23 mouse cellular contexts compared by ENCODE assay signal in genomic region chr13:91928605-91929389, GRCm38 (mm10). TPM values are rescaled to one million over a fixed set of nuclear protein-coding genes. Genes with fewer than 3 reads are reported as not detected.
DNase-seq lines count a peak whose midpoint lies in the region; ATAC-seq and TF ChIP-seq lines count a peak whose summit lies in the region.
"Had no signal": no experiment of that assay in that cellular context is flagged by ENCODE, and none has a peak within 500 bp of the region (broad histone marks: within the 10 kb centered on the region; RNA-seq: fewer than 3 reads in every experiment).

No protein-coding gene starts in this region.

- H3K27ac ChIP-seq in intestine, postnatal 0 days (ENCODE audit: low read depth, low read length): no peak overlapping the region
- no peak overlapping the region for H3K27ac ChIP-seq in intestine, embryonic 15.5 days
- H3K27ac ChIP-seq in lung, postnatal 0 days (ENCODE audit: low read length): no peak overlapping the region
- H3K27ac ChIP-seq in MEL (ENCODE audit: control insufficient read depth, low read depth, low read length): no peak overlapping the region
- no peak overlapping the region for H3K27ac ChIP-seq in kidney, embryonic 14.5 days (ENCODE audit: low read depth, low read length)
- H3K27ac ChIP-seq: embryonic facial prominence, embryonic 13.5 days; limb, embryonic 12.5 days; stomach, embryonic 15.5 days had no signal

- H3K36me3 ChIP-seq in intestine, postnatal 0 days (ENCODE audit: control insufficient read depth, insufficient read depth): no peaks in the 10 kb centered on the region
- no peaks in the 10 kb centered on the region for H3K36me3 ChIP-seq in intestine, embryonic 15.5 days
- no peaks in the 10 kb centered on the region for H3K36me3 ChIP-seq in lung, postnatal 0 days (ENCODE audit: insufficient read depth, low read length)
- H3K36me3 ChIP-seq in MEL (ENCODE audit: control insufficient read depth in 1 of 2, insufficient read depth in 2 of 2, low read length in 2 of 2): no peaks in the 10 kb centered on the region
- H3K36me3 ChIP-seq in splenic B cell, adult 2 months (ENCODE audit: control insufficient read depth, insufficient read depth, low read length, poor library complexity, severe bottlenecking): no peaks in the 10 kb centered on the region
- no peaks in the 10 kb centered on the region for H3K36me3 ChIP-seq in kidney, embryonic 14.5 days (ENCODE audit: control insufficient read depth, insufficient read depth, low read length)
- H3K36me3 ChIP-seq: embryonic facial prominence, embryonic 13.5 days; limb, embryonic 12.5 days; stomach, embryonic 15.5 days had no signal

- TF ChIP-seq POLR2A in MEL (IDR thresholded peaks at IDR 0.05; ENCODE audit: control insufficient read depth in 1 of 2, insufficient read depth in 1 of 2, low read depth in 1 of 2, low read length in 2 of 2, poor library complexity in 1 of 2): no peak

- H3K4me1 ChIP-seq in intestine, postnatal 0 days (replicated peaks; ENCODE audit: control insufficient read depth, insufficient read depth, low read length): no peaks in the 10 kb centered on the region; the same call in 1 of the 2 replicates
- no peaks in the 10 kb centered on the region for H3K4me1 ChIP-seq in intestine, embryonic 15.5 days (replicated peaks)
- no peaks in the 10 kb centered on the region for H3K4me1 ChIP-seq in lung, postnatal 0 days (ENCODE audit: insufficient read depth, low read depth, low read length)
- H3K4me1 ChIP-seq in MEL (ENCODE audit: control insufficient read depth in 1 of 2, insufficient read depth in 2 of 2, low read length in 2 of 2): no peaks in the 10 kb centered on the region
- no peaks in the 10 kb centered on the region for H3K4me1 ChIP-seq in kidney, embryonic 14.5 days (ENCODE audit: control insufficient read depth, insufficient read depth, low read length)
- H3K4me1 ChIP-seq: embryonic facial prominence, embryonic 13.5 days; limb, embryonic 12.5 days; stomach, embryonic 15.5 days had no signal

- no peak; the same call in 1 of the 2 replicates for TF ChIP-seq RAD21 in MEL (IDR thresholded peaks at IDR 0.05; ENCODE audit: low read depth, low read length)

- no peak overlapping the region for H3K9ac ChIP-seq in intestine, postnatal 0 days (ENCODE audit: low read depth, low read length)
- H3K9ac ChIP-seq in intestine, embryonic 15.5 days: no peak overlapping the region
- no peak overlapping the region for H3K9ac ChIP-seq in lung, postnatal 0 days (replicated peaks; ENCODE audit: low read depth)
- no peak overlapping the region for H3K9ac ChIP-seq in MEL (ENCODE audit: control insufficient read depth, low read depth, low read length, poor library complexity, severe bottlenecking)
- no peak overlapping the region for H3K9ac ChIP-seq in kidney, embryonic 14.5 days (ENCODE audit: low read depth, low read length)
- H3K9ac ChIP-seq: embryonic facial prominence, embryonic 13.5 days; limb, embryonic 12.5 days; stomach, embryonic 15.5 days had no signal

- DNase-seq in lung, postnatal 0 days (ENCODE audit: low spot score): no peak
- no peak for DNase-seq in lung, postnatal 10 days
- DNase-seq in MEL (ENCODE audit: low read depth, low spot score): no peak
- DNase-seq in splenic B cell, adult 2 months (ENCODE audit: low read depth, low spot score): peak; percentile 5
- no peak for DNase-seq in frontal cortex, postnatal 10 days (ENCODE audit: low spot score in 2 of 2)
- DNase-seq: adrenal gland, postnatal 25 days; cerebellum, adult 9-10 months; gastrocnemius, postnatal 10 days; heart, postnatal 36 days; kidney, adult 9 months; right cerebral cortex, adult 18-20 months had no signal

- H3K4me2 ChIP-seq in intestine, postnatal 0 days (replicated peaks; ENCODE audit: low read depth): no peak overlapping the region
- H3K4me2 ChIP-seq in intestine, embryonic 15.5 days (replicated peaks): no peak overlapping the region
- no peak overlapping the region for H3K4me2 ChIP-seq in lung, postnatal 0 days (replicated peaks; ENCODE audit: low read depth, low read length)
- H3K4me2 ChIP-seq in kidney, embryonic 14.5 days (replicated peaks; ENCODE audit: low read depth, low read length): no peak overlapping the region
- H3K4me2 ChIP-seq: embryonic facial prominence, embryonic 13.5 days; heart, embryonic 11.5 days; limb, embryonic 12.5 days; stomach, embryonic 15.5 days had no signal

- TF ChIP-seq EP300 in lung, postnatal 0 days (IDR thresholded peaks at IDR 0.05): peak; percentile 79
- TF ChIP-seq EP300 in MEL (IDR thresholded peaks at IDR 0.05; ENCODE audit: low read depth in 1 of 2, low read length in 2 of 2): no peak

- H3K4me3 ChIP-seq in intestine, postnatal 0 days (ENCODE audit: low read depth, low read length): no peak overlapping the region
- no peak overlapping the region for H3K4me3 ChIP-seq in intestine, embryonic 15.5 days (replicated peaks)
- no peak overlapping the region for H3K4me3 ChIP-seq in lung, postnatal 0 days (ENCODE audit: low read depth, low read length)
- no peak overlapping the region for H3K4me3 ChIP-seq in MEL (ENCODE audit: control insufficient read depth in 1 of 2, insufficient read depth in 1 of 2, low read depth in 2 of 2, low read length in 2 of 2)
- H3K4me3 ChIP-seq in kidney, embryonic 14.5 days (ENCODE audit: low read length): no peak overlapping the region
- H3K4me3 ChIP-seq: embryonic facial prominence, embryonic 13.5 days; limb, embryonic 12.5 days; stomach, embryonic 15.5 days had no signal

- 76% methylated on average over 4 of the region's 4 CpGs for WGBS in intestine, postnatal 0 days
- WGBS in intestine, embryonic 15.5 days: 78% methylated on average over 4 of the region's 4 CpGs
- 53% methylated on average over 4 of the region's 4 CpGs for WGBS in lung, postnatal 0 days
- 79% methylated on average over 4 of the region's 4 CpGs for WGBS in kidney, embryonic 14.5 days

- TF ChIP-seq CTCF in intestine, postnatal 0 days (IDR thresholded peaks at IDR 0.05; ENCODE audit: low read depth): peak; percentile 61
- TF ChIP-seq CTCF in lung, postnatal 0 days (IDR thresholded peaks at IDR 0.05): peak; percentile 58
- TF ChIP-seq CTCF in MEL (IDR thresholded peaks at IDR 0.05 in 2 of 3, conservative IDR thresholded peaks at IDR 0.05 in 1 of 3; ENCODE audit: control insufficient read depth in 1 of 3, insufficient read depth in 1 of 3, low read depth in 2 of 3, low read length in 3 of 3, poor library complexity in 1 of 3, severe bottlenecking in 1 of 3): peak in 1 of 3 experiments; percentile 14; a peak in 1 of 6 replicates

- H3K79me2 ChIP-seq in MEL (ENCODE audit: control insufficient read depth, insufficient read depth, low read length, poor library complexity): no peaks in the 10 kb centered on the region

- ATAC-seq in intestine, postnatal 0 days: no peak
- no peak for ATAC-seq in intestine, embryonic 15.5 days
- peak; percentile 55 for ATAC-seq in lung, postnatal 0 days
- ATAC-seq in kidney, embryonic 14.5 days (ENCODE audit: low FRiP score, low TSS enrichment): no peak
- ATAC-seq: hindbrain, embryonic 16.5 days had no signal

- H3K27me3 ChIP-seq in intestine, postnatal 0 days (replicated peaks; ENCODE audit: control insufficient read depth, insufficient read depth, low read length): no peaks in the 10 kb centered on the region
- H3K27me3 ChIP-seq in intestine, embryonic 15.5 days (replicated peaks): no peaks in the 10 kb centered on the region
- H3K27me3 ChIP-seq in lung, postnatal 0 days (replicated peaks; ENCODE audit: insufficient read depth, low read length): no peaks in the 10 kb centered on the region
- H3K27me3 ChIP-seq in MEL (ENCODE audit: control insufficient read depth in 1 of 2, insufficient read depth in 2 of 2, low read length in 2 of 2): peaks cover 0 to 1% of the 10 kb centered on the region in 2 experiments; a peak in 2 of 4 replicates
- no peaks in the 10 kb centered on the region for H3K27me3 ChIP-seq in splenic B cell, adult 2 months (ENCODE audit: control insufficient read depth, insufficient read depth, low read length, poor library complexity, severe bottlenecking)
- H3K27me3 ChIP-seq in kidney, embryonic 14.5 days (ENCODE audit: control insufficient read depth, insufficient read depth, low read length): no peaks in the 10 kb centered on the region
- H3K27me3 ChIP-seq: embryonic facial prominence, embryonic 13.5 days; limb, embryonic 12.5 days; stomach, embryonic 15.5 days had no signal

- no peaks in the 10 kb centered on the region for H3K9me3 ChIP-seq in intestine, postnatal 0 days (ENCODE audit: control insufficient read depth)
- no peaks in the 10 kb centered on the region for H3K9me3 ChIP-seq in intestine, embryonic 15.5 days
- H3K9me3 ChIP-seq in lung, postnatal 0 days (ENCODE audit: low read length): no peaks in the 10 kb centered on the region
- no peaks in the 10 kb centered on the region for H3K9me3 ChIP-seq in MEL (replicated peaks; ENCODE audit: insufficient read depth, low read length)
- no peaks in the 10 kb centered on the region for H3K9me3 ChIP-seq in kidney, embryonic 14.5 days (ENCODE audit: control insufficient read depth, low read length)
- H3K9me3 ChIP-seq: embryonic facial prominence, embryonic 13.5 days; limb, embryonic 12.5 days; stomach, embryonic 15.5 days had no signal

TF ChIP-seq in MEL, 35 proteins besides CTCF, POLR2A, EP300 and RAD21:
- TF ChIP-seq SMC3 (IDR thresholded peaks at IDR 0.05; ENCODE audit: low read depth, low read length) (peak; percentile 26), TCF12 (IDR thresholded peaks at IDR 0.05; ENCODE audit: low read depth, low read length) (no peak)

RNA-seq across cellular contexts. Expression of gene Ckmt2, which starts 52.1 kb away (rescaled TPM):
- 3.9 and 4.4 TPM in 2 replicates for polyA plus RNA-seq in intestine, postnatal 0 days (2015; fragmentation: Nextera tagmentation; extraction: Ambion mirVana)
- polyA plus RNA-seq in intestine, embryonic 15.5 days (2015; fragmentation: Nextera tagmentation; extraction: Ambion mirVana): 1.5 and 1.7 TPM in 2 replicates
- 0.20 and 0.44 TPM in 2 replicates for polyA plus RNA-seq in lung, postnatal 0 days (2015; fragmentation: Nextera tagmentation; extraction: Ambion mirVana)
- total RNA-seq in MEL (2012; rRNA removed): not detected in 2 replicates
- polyA plus RNA-seq in MEL (2012; ENCODE audit: insufficient read depth in 1 of 2, insufficient read length in 2 of 2, low read depth in 1 of 2, low replicate concordance in 2 of 2, missing spikeins in 1 of 2): not detected
- polyA plus RNA-seq in kidney, embryonic 14.5 days (2014; fragmentation: Nextera tagmentation; extraction: Ambion mirVana): not detected in 2 replicates
- total RNA-seq: adrenal gland, postnatal 25 days; megakaryocyte-erythroid progenitor cell, adult 5-6 weeks; midbrain, postnatal 0 days had no signal
- polyA plus RNA-seq: cortical plate, adult 2 months; embryonic facial prominence, embryonic 13.5 days; limb, embryonic 12.5 days; midbrain, postnatal 0 days; thymus, postnatal 0 days had no signal
